Mouse (Mus musculus) myocyte (in vitro differentiated cells): Measurements from ENCODE around the gene Nos1ap. TPM values are rescaled to one million over a fixed set of nuclear protein-coding genes. Genes with fewer than 3 reads are reported as not detected.

Source experiments
- H3K27me3 ChIP-seq: one replicate; pipeline ENCODE4 v1.6.1; 2011; ENCODE audit not compliant: control insufficient read depth, insufficient read depth, insufficient read length
- H3K36me3 ChIP-seq: one replicate; pipeline ENCODE4 v1.6.1; 2011; ENCODE audit not compliant: control insufficient read depth, insufficient read depth
- H3K4me2 ChIP-seq: one replicate; pipeline ENCODE4 v1.6.1; 2011; ENCODE audit warnings: low read depth, control low read depth
- H3K4me3 ChIP-seq: one replicate; pipeline ENCODE4 v1.5.1; 2011; ENCODE audit warnings: mild to moderate bottlenecking, control low read depth, moderate library complexity
- H3K79me2 ChIP-seq: one replicate; pipeline ENCODE4 v1.6.1; 2011; ENCODE audit not compliant: control insufficient read depth, insufficient read depth
- H3ac ChIP-seq: one replicate; pipeline ENCODE4 v1.6.1; 2011; ENCODE audit not compliant: control insufficient read depth, insufficient read length
- CEBPB ChIP-seq: IDR thresholded peaks from 2 replicates; pipeline ENCODE4 v1.6.1; 2011; ENCODE audit warnings: mild to moderate bottlenecking, moderate library complexity; ENCODE audit not compliant: poor library complexity, insufficient read depth, severe bottlenecking
- E2F4 ChIP-seq: IDR thresholded peaks from one replicate; pipeline ENCODE4 v1.6.1; 2011; ENCODE audit warnings: mild to moderate bottlenecking, control low read depth, moderate library complexity; ENCODE audit not compliant: insufficient read depth
- MAX ChIP-seq: IDR thresholded peaks from one replicate; pipeline ENCODE4 v1.6.1; 2011; ENCODE audit warnings: low read depth, mild to moderate bottlenecking, control low read depth
- MYOD1 ChIP-seq, 3 experiments: IDR thresholded peaks; one replicate each; pipeline ENCODE4 v1.6.1; 2011; ENCODE audit warnings: control low read depth in 2 of 3, low read depth in 2 of 3, mild to moderate bottlenecking in 2 of 3, moderate library complexity in 1 of 3; ENCODE audit not compliant: insufficient read length in 2 of 3, control insufficient read depth in 1 of 3
- MYOG ChIP-seq, 3 experiments: IDR thresholded peaks; one replicate each; pipeline ENCODE4 v1.6.1; 2011; ENCODE audit warnings: control low read depth in 2 of 3, low read depth in 2 of 3, mild to moderate bottlenecking in 2 of 3; ENCODE audit not compliant: insufficient read length in 2 of 3, control insufficient read depth in 1 of 3, insufficient read depth in 1 of 3
- POLR2A ChIP-seq: IDR thresholded peaks from one replicate; pipeline ENCODE4 v1.6.1; 2011; ENCODE audit warnings: low read depth, mild to moderate bottlenecking, control low read depth, moderate library complexity; ENCODE audit not compliant: insufficient read length
- POLR2AphosphoS2 ChIP-seq: IDR thresholded peaks from one replicate; pipeline ENCODE4 v1.6.1; 2011; ENCODE audit warnings: low read depth, control low read depth; ENCODE audit not compliant: insufficient read length
- REST ChIP-seq: IDR thresholded peaks from one replicate; pipeline ENCODE4 v1.6.1; 2011; ENCODE audit warnings: mild to moderate bottlenecking, control low read depth, moderate library complexity; ENCODE audit not compliant: insufficient read depth, insufficient read length
- SRF ChIP-seq: IDR thresholded peaks from one replicate; pipeline ENCODE4 v1.6.1; 2011; ENCODE audit warnings: low read depth; ENCODE audit not compliant: control insufficient read depth, insufficient read length
- TCF12 ChIP-seq: IDR thresholded peaks from one replicate; pipeline ENCODE4 v1.6.1; 2011; ENCODE audit warnings: mild to moderate bottlenecking, control low read depth; ENCODE audit not compliant: poor library complexity, insufficient read depth, severe bottlenecking
- TCF3 ChIP-seq: IDR thresholded peaks from one replicate; pipeline ENCODE4 v1.6.1; 2011; ENCODE audit warnings: low read depth, control low read depth; ENCODE audit not compliant: insufficient read length
- USF1 ChIP-seq: IDR thresholded peaks from one replicate; pipeline ENCODE4 v1.6.1; 2011; ENCODE audit warnings: low read depth, mild to moderate bottlenecking, control low read depth, moderate library complexity
- polyA plus RNA-seq: library from polyadenylated mRNA; unstranded; fragments of >200 nt; fragmentation: generic; extraction: Trizol; gene quantifications from one replicate; pipeline ENCODE4 v1.2.1, GENCODE M21; 2012; ENCODE audit warnings: missing spikeins

Gene Nos1ap
- polyA plus RNA-seq, 1 experiment, result 0.14 TPM

- Histone ChIP-seq H3K79me2 (no peaks in the 10 kb centered on the region), H3ac (no peak overlapping the region), H3K27me3 (no peaks in the 10 kb centered on the region), H3K4me3 (no peak overlapping the region), H3K4me2 (no peak overlapping the region), H3K36me3 (no peaks in the 10 kb centered on the region)
- TF ChIP-seq POLR2A, result no peak
- no peak for TF ChIP-seq SRF
- TF ChIP-seq TCF12, result no peak
- TF ChIP-seq E2F4, result no peak
- TF ChIP-seq MYOD1 (IDR thresholded peaks at IDR 0.05; ENCODE audit: control insufficient read depth in 1 of 3, insufficient read length in 2 of 3, low read depth in 2 of 3), result no peak
- no peak for TF ChIP-seq MYOG (IDR thresholded peaks at IDR 0.05; ENCODE audit: control insufficient read depth in 1 of 3, insufficient read depth in 1 of 3, insufficient read length in 2 of 3, low read depth in 2 of 3)
- no peak for TF ChIP-seq USF1
- no peak for TF ChIP-seq POLR2AphosphoS2
- no peak for TF ChIP-seq CEBPB
- no peak for TF ChIP-seq MAX
- TF ChIP-seq REST, result no peak
- TF ChIP-seq TCF3, result no peak
These were observed 40.8 kb upstream of the Nos1ap start for GRCm38 (mm10) chr1:170630489-170630888.

DNA sequence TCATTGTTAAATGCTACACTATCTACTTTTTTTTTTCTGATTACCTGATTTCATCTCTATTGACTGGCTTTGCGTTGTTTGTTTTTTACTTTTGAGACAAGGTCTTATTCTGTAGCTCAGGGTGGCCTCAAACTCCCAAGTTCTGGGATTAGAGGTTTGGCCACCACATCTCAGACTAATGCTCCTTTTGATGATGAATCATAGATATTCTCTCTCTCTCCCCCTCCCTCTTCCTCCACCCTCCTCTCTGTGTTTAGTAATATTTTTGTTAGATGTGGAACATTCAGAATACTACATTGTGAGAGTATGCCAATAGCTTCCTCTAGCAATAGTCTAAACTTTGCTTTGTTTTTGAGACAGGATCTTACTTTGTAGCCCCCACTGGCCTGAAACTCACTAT lies 33.8 kb upstream of the Nos1ap start:
- TF ChIP-seq TCF12 (no peak), MAX (no peak), CEBPB (no peak), MYOD1 (IDR thresholded peaks at IDR 0.05; ENCODE audit: control insufficient read depth in 1 of 3, insufficient read length in 2 of 3, low read depth in 2 of 3) (no peak), POLR2AphosphoS2 (no peak), SRF (no peak), MYOG (IDR thresholded peaks at IDR 0.05; ENCODE audit: control insufficient read depth in 1 of 3, insufficient read depth in 1 of 3, insufficient read length in 2 of 3, low read depth in 2 of 3) (no peak), USF1 (no peak), TCF3 (no peak), E2F4 (no peak), REST (no peak), POLR2A (no peak)
- H3K4me2 ChIP-seq, result no peak overlapping the region
- H3ac ChIP-seq, result no peak overlapping the region
- no peaks in the 10 kb centered on the region for H3K79me2 ChIP-seq
- H3K36me3 ChIP-seq, result no peaks in the 10 kb centered on the region
- no peaks in the 10 kb centered on the region for H3K27me3 ChIP-seq
- no peak overlapping the region for H3K4me3 ChIP-seq

- H3K36me3 ChIP-seq, result no peaks in the 10 kb centered on the region
- no peak overlapping the region for H3K4me3 ChIP-seq
- no peaks in the 10 kb centered on the region for H3K79me2 ChIP-seq
- no peak overlapping the region for H3ac ChIP-seq
- H3K4me2 ChIP-seq, result no peak overlapping the region
- TF ChIP-seq MAX (no peak), POLR2A (no peak), TCF3 (no peak), REST (no peak), MYOD1 (IDR thresholded peaks at IDR 0.05; ENCODE audit: control insufficient read depth in 1 of 3, insufficient read length in 2 of 3, low read depth in 2 of 3) (no peak), TCF12 (no peak), POLR2AphosphoS2 (no peak)
- no peaks in the 10 kb centered on the region for H3K27me3 ChIP-seq
These were observed 33.3 kb upstream of the Nos1ap start for GRCm38 (mm10) chr1:170622934-170623333.

- peaks cover 5% of the 10 kb centered on the region for H3K27me3 ChIP-seq
- no peaks in the 10 kb centered on the region for H3K79me2 ChIP-seq
- H3ac ChIP-seq, result no peak overlapping the region
- no peaks in the 10 kb centered on the region for H3K36me3 ChIP-seq
- H3K4me3 ChIP-seq, result no peak overlapping the region
- TF ChIP-seq TCF3, result no peak
- no peak for TF ChIP-seq E2F4
- no peak for TF ChIP-seq MYOD1 (IDR thresholded peaks at IDR 0.05; ENCODE audit: control insufficient read depth in 1 of 3, insufficient read length in 2 of 3, low read depth in 2 of 3)
- no peak overlapping the region for H3K4me2 ChIP-seq
These were observed 30.2 kb upstream of the Nos1ap start for GRCm38 (mm10) chr1:170619686-170620374.

DNA sequence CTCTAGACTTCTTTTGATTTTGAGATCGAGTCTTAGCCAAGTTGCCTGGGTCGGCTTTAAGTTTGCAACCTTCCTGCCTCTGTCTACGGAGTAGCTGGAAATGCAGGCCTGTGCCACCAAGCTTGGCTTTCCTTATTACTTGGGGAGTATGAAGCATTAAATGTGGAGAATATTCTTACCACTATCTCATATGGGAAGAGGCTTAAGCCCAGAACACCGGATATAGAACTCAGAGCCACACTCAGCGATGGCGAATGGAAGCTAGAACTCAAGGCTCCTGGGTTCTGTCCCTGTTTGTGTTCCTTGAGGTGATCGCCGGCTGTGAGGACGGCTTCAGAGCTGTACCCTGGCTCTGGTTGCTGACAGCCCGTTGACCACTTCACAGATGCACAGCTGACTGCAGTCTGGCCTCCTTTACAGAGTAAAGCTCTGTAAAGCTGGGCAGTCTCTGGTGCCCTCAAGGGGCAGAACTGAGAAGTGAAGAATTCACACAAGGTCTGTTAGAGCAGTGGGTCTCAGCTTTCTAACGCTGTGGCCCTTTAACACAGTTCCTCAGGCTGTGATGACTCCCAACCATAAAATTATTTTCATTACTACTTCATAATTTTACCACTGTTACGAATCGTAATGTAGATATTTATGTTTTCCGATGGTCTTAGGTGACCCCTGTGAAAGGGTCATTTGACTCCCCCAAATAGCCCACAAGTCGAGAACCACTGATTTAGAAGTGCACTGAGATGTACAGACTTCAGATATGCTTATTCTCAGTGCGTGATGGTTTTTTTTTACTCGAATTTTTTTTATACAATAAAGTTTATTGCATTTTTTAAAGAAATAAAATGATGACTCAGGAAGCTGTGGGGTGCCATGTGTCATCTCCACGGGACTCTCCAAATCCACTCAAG lies 23.6 kb upstream of the Nos1ap start:
- H3K36me3 ChIP-seq, result no peaks in the 10 kb centered on the region
- no peak overlapping the region for H3ac ChIP-seq
- TF ChIP-seq TCF3 (no peak), E2F4 (no peak), POLR2AphosphoS2 (no peak), MYOD1 (IDR thresholded peaks at IDR 0.05; ENCODE audit: control insufficient read depth in 1 of 3, insufficient read length in 2 of 3, low read depth in 2 of 3) (no peak), USF1 (no peak), POLR2A (no peak), MYOG (IDR thresholded peaks at IDR 0.05; ENCODE audit: control insufficient read depth in 1 of 3, insufficient read depth in 1 of 3, insufficient read length in 2 of 3, low read depth in 2 of 3) (no peak), MAX (no peak), TCF12 (no peak), REST (no peak), SRF (no peak), CEBPB (no peak)
- H3K79me2 ChIP-seq, result no peaks in the 10 kb centered on the region
- peak overlapping the region; percentile 30 for H3K4me2 ChIP-seq
- H3K27me3 ChIP-seq, result peaks cover 5% of the 10 kb centered on the region
- H3K4me3 ChIP-seq, result no peak overlapping the region
